ENCODE assay signal across 9 mouse cellular contexts in genomic region chr10:76455289-76455688, GRCm38 (mm10). TPM values are rescaled to one million over a fixed set of nuclear protein-coding genes. Genes with fewer than 3 reads are reported as not detected.
DNase-seq lines count a peak whose midpoint lies in the region; ATAC-seq lines count a peak whose summit lies in the region.
"Had no signal": no experiment of that assay in that cellular context is flagged by ENCODE, and none has a peak within 500 bp of the region (broad histone marks: within the 10 kb centered on the region; RNA-seq: fewer than 3 reads in every experiment).

No protein-coding gene starts in this region.

- H3K9ac ChIP-seq in forebrain, embryonic 12.5 days, result no peak overlapping the region
- H3K9ac ChIP-seq in embryonic facial prominence, embryonic 14.5 days (ENCODE audit: low read depth, low read length), result no peak overlapping the region

- H3K27ac ChIP-seq in forebrain, embryonic 10.5 days, result no peak overlapping the region
- no peak overlapping the region for H3K27ac ChIP-seq in forebrain, embryonic 12.5 days
- H3K27ac ChIP-seq in embryonic facial prominence, embryonic 14.5 days (replicated peaks; ENCODE audit: low read depth, low read length), result no peak overlapping the region

- peak; percentile 39 for DNase-seq in forebrain, embryonic 10.5 days (ENCODE audit: extremely low spot score, low spot score)
- peak; percentile 61 for DNase-seq in urinary bladder, postnatal 14 days (ENCODE audit: low spot score)
- DNase-seq in urinary bladder, adult 2 months (ENCODE audit: low spot score), result no peak
- DNase-seq in embryonic facial prominence, embryonic 14.5 days (ENCODE audit: low spot score), result peak; percentile 31
- DNase-seq in kidney, postnatal 10 days, result peak; percentile 66
- peak; percentile 63 for DNase-seq in lung, postnatal 14 days
- DNase-seq in right cerebral cortex, postnatal 4 days, result peak; percentile 61

- peaks cover 16% of the 10 kb centered on the region; the same call in 1 of the 2 replicates for H3K9me3 ChIP-seq in forebrain, embryonic 10.5 days
- 0 out of 2 replicates have a peak, but pooled peaks cover 5% of the 10 kb centered on the region for H3K9me3 ChIP-seq in forebrain, embryonic 12.5 days
- 0 out of 2 replicates have a peak, but pooled peaks cover 9% of the 10 kb centered on the region for H3K9me3 ChIP-seq in embryonic facial prominence, embryonic 14.5 days (ENCODE audit: control insufficient read depth, low read length)

- no peaks in the 10 kb centered on the region for H3K4me1 ChIP-seq in forebrain, embryonic 10.5 days
- H3K4me1 ChIP-seq in forebrain, embryonic 12.5 days, result no peaks in the 10 kb centered on the region
- H3K4me1 ChIP-seq in embryonic facial prominence, embryonic 14.5 days (ENCODE audit: control insufficient read depth, insufficient read depth, low read length), result no peaks in the 10 kb centered on the region

- H3K36me3 ChIP-seq in forebrain, embryonic 10.5 days (replicated peaks), result 0 out of 2 replicates have a peak, but pooled peaks cover 4% of the 10 kb centered on the region
- H3K36me3 ChIP-seq in forebrain, embryonic 12.5 days (replicated peaks), result no peaks in the 10 kb centered on the region
- H3K36me3 ChIP-seq in embryonic facial prominence, embryonic 14.5 days (ENCODE audit: control insufficient read depth, insufficient read depth, low read length), result no peaks in the 10 kb centered on the region

- H3K27me3 ChIP-seq in forebrain, embryonic 10.5 days (ENCODE audit: poor library complexity, severe bottlenecking), result no peaks in the 10 kb centered on the region
- H3K27me3 ChIP-seq in forebrain, embryonic 12.5 days, result no peaks in the 10 kb centered on the region
- H3K27me3 ChIP-seq in embryonic facial prominence, embryonic 14.5 days (replicated peaks; ENCODE audit: control insufficient read depth, insufficient read depth, low read length), result no peaks in the 10 kb centered on the region

- WGBS in forebrain, embryonic 10.5 days, result 67% methylated on average over 5 of the region's 5 CpGs
- WGBS in forebrain, embryonic 12.5 days, result 63% methylated on average over 5 of the region's 5 CpGs
- WGBS in embryonic facial prominence, embryonic 14.5 days, result 42% methylated on average over 5 of the region's 5 CpGs

- no peak overlapping the region for H3K4me2 ChIP-seq in forebrain, embryonic 12.5 days
- H3K4me2 ChIP-seq in embryonic facial prominence, embryonic 14.5 days (ENCODE audit: low read depth, low read length), result no peak overlapping the region

- ATAC-seq in forebrain, embryonic 12.5 days (ENCODE audit: low FRiP score), result no peak
- ATAC-seq in embryonic facial prominence, embryonic 14.5 days (ENCODE audit: low read depth), result no peak

- H3K4me3 ChIP-seq in forebrain, embryonic 10.5 days, result no peak overlapping the region
- H3K4me3 ChIP-seq in forebrain, embryonic 12.5 days (replicated peaks), result no peak overlapping the region
- no peak overlapping the region for H3K4me3 ChIP-seq in embryonic facial prominence, embryonic 14.5 days (ENCODE audit: low read depth, low read length)

RNA-seq across cellular contexts. Expression of gene 2610028H24Rik, which starts 6.4 kb away (rescaled TPM):
- not detected in 2 replicates for polyA plus RNA-seq in forebrain, embryonic 10.5 days (2016; fragmentation: Nextera tagmentation; extraction: Ambion mirVana)
- not detected in 2 replicates for polyA plus RNA-seq in forebrain, embryonic 12.5 days (2016; fragmentation: Nextera tagmentation; extraction: Ambion mirVana)
- polyA plus RNA-seq in urinary bladder, adult 2 months (2012; rRNA removed), result not detected in 2 replicates
- 0.25 and 2.2 TPM in 2 replicates for polyA plus RNA-seq in embryonic facial prominence, embryonic 14.5 days (2014; fragmentation: Nextera tagmentation; extraction: Ambion mirVana)
- polyA plus RNA-seq: large intestine, adult 2 months had no signal

RNA-seq across cellular contexts. Expression of gene Pcnt, which starts 12.7 kb away (rescaled TPM):
- 21.5 and 25.0 TPM in 2 replicates for polyA plus RNA-seq in forebrain, embryonic 10.5 days (2016; fragmentation: Nextera tagmentation; extraction: Ambion mirVana)
- 20.7 and 21.2 TPM in 2 replicates for polyA plus RNA-seq in forebrain, embryonic 12.5 days (2016; fragmentation: Nextera tagmentation; extraction: Ambion mirVana)
- 20.5 and 24.7 TPM in 2 replicates for polyA plus RNA-seq in urinary bladder, adult 2 months (2012; rRNA removed)
- polyA plus RNA-seq in embryonic facial prominence, embryonic 14.5 days (2014; fragmentation: Nextera tagmentation; extraction: Ambion mirVana), result 17.5 and 19.1 TPM in 2 replicates

RNA-seq across cellular contexts. Expression of gene Mcm3ap, which starts 13.4 kb away (rescaled TPM):
- 74.8 and 81.7 TPM in 2 replicates for polyA plus RNA-seq in forebrain, embryonic 10.5 days (2016; fragmentation: Nextera tagmentation; extraction: Ambion mirVana)
- 93.0 and 96.6 TPM in 2 replicates for polyA plus RNA-seq in forebrain, embryonic 12.5 days (2016; fragmentation: Nextera tagmentation; extraction: Ambion mirVana)
- polyA plus RNA-seq in urinary bladder, adult 2 months (2012; rRNA removed), result 32.0 and 32.8 TPM in 2 replicates
- 53.1 and 63.3 TPM in 2 replicates for polyA plus RNA-seq in embryonic facial prominence, embryonic 14.5 days (2014; fragmentation: Nextera tagmentation; extraction: Ambion mirVana)

RNA-seq across cellular contexts. Expression of gene Ybey, which starts 13.6 kb away (rescaled TPM):
- polyA plus RNA-seq in forebrain, embryonic 10.5 days (2016; fragmentation: Nextera tagmentation; extraction: Ambion mirVana), result 11.5 and 12.1 TPM in 2 replicates
- polyA plus RNA-seq in forebrain, embryonic 12.5 days (2016; fragmentation: Nextera tagmentation; extraction: Ambion mirVana), result 8.0 and 9.1 TPM in 2 replicates
- polyA plus RNA-seq in urinary bladder, adult 2 months (2012; rRNA removed), result 2.4 TPM in 2 replicates
- 3.3 and 4.2 TPM in 2 replicates for polyA plus RNA-seq in embryonic facial prominence, embryonic 14.5 days (2014; fragmentation: Nextera tagmentation; extraction: Ambion mirVana)

RNA-seq across cellular contexts. Expression of gene AC141477.1, which starts 15.0 kb away (rescaled TPM):
- not detected in 2 replicates for polyA plus RNA-seq in forebrain, embryonic 10.5 days (2016; fragmentation: Nextera tagmentation; extraction: Ambion mirVana)
- polyA plus RNA-seq in forebrain, embryonic 12.5 days (2016; fragmentation: Nextera tagmentation; extraction: Ambion mirVana), result 2.2 and 2.5 TPM in 2 replicates
- polyA plus RNA-seq in urinary bladder, adult 2 months (2012; rRNA removed), result not detected in 2 replicates
- not detected in 2 replicates for polyA plus RNA-seq in embryonic facial prominence, embryonic 14.5 days (2014; fragmentation: Nextera tagmentation; extraction: Ambion mirVana)
- polyA plus RNA-seq: large intestine, adult 2 months had no signal
